Mouse (Mus musculus) limb, embryonic 10.5 days (tissue): ENCODE measurements at regions not wholly inside any gene's neighbourhood (a gene's known extent, or its start where the extent isn't known, plus 50 kb on each side); places are given as distances from the start of the nearest gene placed in this dataset.

Experiments used
- DNase-seq: peaks from one replicate; pipeline ENCODE4 v3.0.0-alpha.2; 2017; ENCODE audit warnings: low spot score
- H3K27ac ChIP-seq: fragments of 300-500 bp; sonication (generic); 2 replicates; pipeline ENCODE4 v1.5.1; 2016; ENCODE audit warnings: mild to moderate bottlenecking
- H3K27me3 ChIP-seq: fragments of 300-500 bp; sonication (generic); 2 replicates; pipeline ENCODE4 v1.6.1; 2016; ENCODE audit warnings: low read depth, mild to moderate bottlenecking; ENCODE audit not compliant: poor library complexity, severe bottlenecking
- H3K36me3 ChIP-seq: fragments of 300-500 bp; sonication (generic); 2 replicates; pipeline ENCODE4 v1.6.1; 2016; ENCODE audit warnings: mild to moderate bottlenecking, moderate library complexity
- H3K4me1 ChIP-seq: fragments of 300-500 bp; sonication (generic); 2 replicates; pipeline ENCODE4 v1.6.1; 2016
- H3K4me3 ChIP-seq: fragments of 300-500 bp; sonication (generic); 2 replicates; pipeline ENCODE4 v1.5.1; 2016; ENCODE audit warnings: mild to moderate bottlenecking, moderate library complexity
- H3K9me3 ChIP-seq: fragments of 300-500 bp; sonication (generic); replicated peaks from 2 replicates; pipeline ENCODE4 v1.6.1; 2016; ENCODE audit warnings: mild to moderate bottlenecking
- WGBS: fragments of 180-500 bp; shearing (Covaris S2); methylation state at CpG from one replicate; pipeline ENCODE4 v1.1.7; 2016; 5-methylcytosine and 5-hydroxymethylcytosine counted together

GRCm38 (mm10) chr8:31762091-31762490 lies 1666.4 kb upstream of the 5930422O12Rik start:
- DNase-seq: no peak
- Histone ChIP-seq H3K36me3 (no peaks in the 10 kb centered on the region), H3K27ac (no peak overlapping the region), H3K9me3 (no peaks in the 10 kb centered on the region), H3K4me1 (no peaks in the 10 kb centered on the region), H3K27me3 (no peaks in the 10 kb centered on the region), H3K4me3 (no peak overlapping the region)
- WGBS: 88% methylated on average over 6 of the region's 6 CpGs
